Mouse (Mus musculus): ENCODE data around the gene Pigr.

- TF ChIP-seq CTCF (IDR thresholded peaks at IDR 0.05; ENCODE audit: insufficient read depth, low read depth, low read length) (no peak), POLR2A (IDR thresholded peaks at IDR 0.05; ENCODE audit: insufficient read depth, low read depth, low read length) (no peak)
Observed at GRCm38 (mm10) chr1:130784054-130784453, 42.4 kb upstream of the Pigr start.

Measured in olfactory bulb, adult 2 months (tissue).